Mouse (Mus musculus): ENCODE results near the gene Cnbd2.

- no peak for TF ChIP-seq CTCF (IDR thresholded peaks at IDR 0.05; ENCODE audit: control insufficient read depth, insufficient read depth, insufficient read length)
- no peak for TF ChIP-seq MAX (IDR thresholded peaks at IDR 0.05)
- TF ChIP-seq USF1 (IDR thresholded peaks at IDR 0.05; ENCODE audit: low read depth): no peak
- TF ChIP-seq MYOG (IDR thresholded peaks at IDR 0.05; ENCODE audit: control insufficient read depth, extremely low read depth, insufficient read length): no peak
Measured at GRCm38 (mm10) chr2:156402036-156402435, 89.9 kb downstream of the Cnbd2 start.
